Mouse (Mus musculus): ENCODE measurements around the gene Krtap1-3. TPM values are rescaled to one million over a fixed set of nuclear protein-coding genes. Genes with fewer than 3 reads are reported as not detected.

Krtap1-3 gene
- polyA plus RNA-seq, 1 experiment from 2014 or later, result not detected

GRCm38 (mm10) chr11:99547892-99548291, 43.2 kb downstream of the Krtap1-3 start:
- Histone ChIP-seq H3K27me3 (ENCODE audit: control insufficient read depth, insufficient read depth, low read length) (no peaks in the 10 kb centered on the region), H3K4me2 (ENCODE audit: low read depth) (no peak overlapping the region), H3K9ac (ENCODE audit: low read length) (no peak overlapping the region), H3K27ac (ENCODE audit: low read depth, low read length) (no peak overlapping the region), H3K9me3 (ENCODE audit: control insufficient read depth, low read length) (no peaks in the 10 kb centered on the region), H3K4me3 (ENCODE audit: low read depth, low read length) (no peak overlapping the region), H3K4me1 (ENCODE audit: control insufficient read depth, insufficient read depth, low read length) (no peaks in the 10 kb centered on the region), H3K36me3 (ENCODE audit: control insufficient read depth, insufficient read depth, low read length) (no peaks in the 10 kb centered on the region)
- ATAC-seq (ENCODE audit: insufficient read depth, low FRiP score, low TSS enrichment) (no peak), DNase-seq (ENCODE audit: low spot score) (no peak)

Other genes starting within 250 kb of the Krtap1-3 start
- gene Krt27, start 240.2 kb downstream of the Krtap1-3 start, polyA plus RNA-seq (2014; fragmentation: Nextera tagmentation; extraction: Ambion mirVana), result not detected in 2 replicates
- 0.15 and 0.19 TPM in 2 replicates for gene Krt28, start 216.4 kb downstream of the Krtap1-3 start, polyA plus RNA-seq (2014; fragmentation: Nextera tagmentation; extraction: Ambion mirVana)
- 22.4 and 23.5 TPM in 2 replicates for gene Krt10, start 202.0 kb downstream of the Krtap1-3 start, polyA plus RNA-seq (2014; fragmentation: Nextera tagmentation; extraction: Ambion mirVana)
- gene Krt12, start 169.1 kb downstream of the Krtap1-3 start, polyA plus RNA-seq (2014; fragmentation: Nextera tagmentation; extraction: Ambion mirVana), result not detected in 2 replicates
- gene Krt20, start 153.2 kb downstream of the Krtap1-3 start, polyA plus RNA-seq (2014; fragmentation: Nextera tagmentation; extraction: Ambion mirVana), result 0.19 and 0.28 TPM in 2 replicates
- gene Krt23, start 98.2 kb downstream of the Krtap1-3 start, polyA plus RNA-seq (2014; fragmentation: Nextera tagmentation; extraction: Ambion mirVana), result not detected in 2 replicates
- not detected in 2 replicates for gene Krt39, start 70.0 kb downstream of the Krtap1-3 start, polyA plus RNA-seq (2014; fragmentation: Nextera tagmentation; extraction: Ambion mirVana)
- not detected in 2 replicates for gene Krt40, start 48.2 kb downstream of the Krtap1-3 start, polyA plus RNA-seq (2014; fragmentation: Nextera tagmentation; extraction: Ambion mirVana)
- gene Krtap3-3, start 40.5 kb downstream of the Krtap1-3 start, polyA plus RNA-seq (2014; fragmentation: Nextera tagmentation; extraction: Ambion mirVana), result not detected in 2 replicates
- not detected in 2 replicates for gene Krtap3-2, start 34.5 kb downstream of the Krtap1-3 start, polyA plus RNA-seq (2014; fragmentation: Nextera tagmentation; extraction: Ambion mirVana)
- gene Gm11939, start 31.9 kb downstream of the Krtap1-3 start, polyA plus RNA-seq (2014; fragmentation: Nextera tagmentation; extraction: Ambion mirVana), result not detected in 2 replicates
- not detected in 2 replicates for gene Krtap3-1, start 24.7 kb downstream of the Krtap1-3 start, polyA plus RNA-seq (2014; fragmentation: Nextera tagmentation; extraction: Ambion mirVana)
- gene Krtap1-5, start 10.3 kb downstream of the Krtap1-3 start, polyA plus RNA-seq (2014; fragmentation: Nextera tagmentation; extraction: Ambion mirVana), result not detected in 2 replicates
- gene Krtap1-4, start 7.7 kb downstream of the Krtap1-3 start, polyA plus RNA-seq (2014; fragmentation: Nextera tagmentation; extraction: Ambion mirVana), result not detected in 2 replicates
- not detected in 2 replicates for gene Krtap9-3, start 6.8 kb upstream of the Krtap1-3 start, polyA plus RNA-seq (2014; fragmentation: Nextera tagmentation; extraction: Ambion mirVana)
- not detected in 2 replicates for gene Gm11938, start 12.0 kb upstream of the Krtap1-3 start, polyA plus RNA-seq (2014; fragmentation: Nextera tagmentation; extraction: Ambion mirVana)
- not detected in 2 replicates for gene Gm11937, start 18.9 kb upstream of the Krtap1-3 start, polyA plus RNA-seq (2014; fragmentation: Nextera tagmentation; extraction: Ambion mirVana)
- not detected in 2 replicates for gene Krtap2-4, start 23.5 kb upstream of the Krtap1-3 start, polyA plus RNA-seq (2014; fragmentation: Nextera tagmentation; extraction: Ambion mirVana)
- gene Gm11562, start 29.1 kb upstream of the Krtap1-3 start, polyA plus RNA-seq (2014; fragmentation: Nextera tagmentation; extraction: Ambion mirVana), result not detected in 2 replicates
- not detected in 2 replicates for gene Krtap4-1, start 36.9 kb upstream of the Krtap1-3 start, polyA plus RNA-seq (2014; fragmentation: Nextera tagmentation; extraction: Ambion mirVana)
- gene Krtap4-2, start 43.7 kb upstream of the Krtap1-3 start, polyA plus RNA-seq (2014; fragmentation: Nextera tagmentation; extraction: Ambion mirVana), result not detected in 2 replicates
- gene Krtap4-7, start 52.8 kb upstream of the Krtap1-3 start, polyA plus RNA-seq (2014; fragmentation: Nextera tagmentation; extraction: Ambion mirVana), result not detected in 2 replicates
- not detected in 2 replicates for gene Gm11555, start 58.9 kb upstream of the Krtap1-3 start, polyA plus RNA-seq (2014; fragmentation: Nextera tagmentation; extraction: Ambion mirVana)
- not detected in 2 replicates for gene Gm11563, start 67.6 kb upstream of the Krtap1-3 start, polyA plus RNA-seq (2014; fragmentation: Nextera tagmentation; extraction: Ambion mirVana)
- not detected in 2 replicates for gene Krtap4-6, start 74.6 kb upstream of the Krtap1-3 start, polyA plus RNA-seq (2014; fragmentation: Nextera tagmentation; extraction: Ambion mirVana)
- gene Gm14190, start 99.4 kb upstream of the Krtap1-3 start, polyA plus RNA-seq (2014; fragmentation: Nextera tagmentation; extraction: Ambion mirVana), result not detected in 2 replicates
- gene Gm14180, start 143.0 kb upstream of the Krtap1-3 start, polyA plus RNA-seq (2014; fragmentation: Nextera tagmentation; extraction: Ambion mirVana), result not detected in 2 replicates
- not detected in 2 replicates for gene Gm11595, start 181.6 kb upstream of the Krtap1-3 start, polyA plus RNA-seq (2014; fragmentation: Nextera tagmentation; extraction: Ambion mirVana)
- not detected in 2 replicates for gene Krtap4-8, start 189.4 kb upstream of the Krtap1-3 start, polyA plus RNA-seq (2014; fragmentation: Nextera tagmentation; extraction: Ambion mirVana)
- gene Krtap4-9, start 193.9 kb upstream of the Krtap1-3 start, polyA plus RNA-seq (2014; fragmentation: Nextera tagmentation; extraction: Ambion mirVana), result not detected in 2 replicates
- gene Gm11596, start 202.1 kb upstream of the Krtap1-3 start, polyA plus RNA-seq (2014; fragmentation: Nextera tagmentation; extraction: Ambion mirVana), result not detected in 2 replicates
- gene Gm11569, start 207.6 kb upstream of the Krtap1-3 start, polyA plus RNA-seq (2014; fragmentation: Nextera tagmentation; extraction: Ambion mirVana), result not detected in 2 replicates
- gene Gm11554, start 213.1 kb upstream of the Krtap1-3 start, polyA plus RNA-seq (2014; fragmentation: Nextera tagmentation; extraction: Ambion mirVana), result not detected in 2 replicates
- gene Krtap4-13, start 218.6 kb upstream of the Krtap1-3 start, polyA plus RNA-seq (2014; fragmentation: Nextera tagmentation; extraction: Ambion mirVana), result not detected in 2 replicates
- gene Gm11564, start 224.3 kb upstream of the Krtap1-3 start, polyA plus RNA-seq (2014; fragmentation: Nextera tagmentation; extraction: Ambion mirVana), result not detected in 2 replicates
- gene 2300003K06Rik, start 246.7 kb upstream of the Krtap1-3 start, polyA plus RNA-seq (2014; fragmentation: Nextera tagmentation; extraction: Ambion mirVana), result not detected in 2 replicates